Mouse (Mus musculus): ENCODE data around the gene Cxcl16.
"Not testable (repeated sequence)": the region's sequence is repeated elsewhere in the genome, so short reads cannot be mapped to it uniquely, and the experiment has no call there.

Gene Cxcl16

DNA sequence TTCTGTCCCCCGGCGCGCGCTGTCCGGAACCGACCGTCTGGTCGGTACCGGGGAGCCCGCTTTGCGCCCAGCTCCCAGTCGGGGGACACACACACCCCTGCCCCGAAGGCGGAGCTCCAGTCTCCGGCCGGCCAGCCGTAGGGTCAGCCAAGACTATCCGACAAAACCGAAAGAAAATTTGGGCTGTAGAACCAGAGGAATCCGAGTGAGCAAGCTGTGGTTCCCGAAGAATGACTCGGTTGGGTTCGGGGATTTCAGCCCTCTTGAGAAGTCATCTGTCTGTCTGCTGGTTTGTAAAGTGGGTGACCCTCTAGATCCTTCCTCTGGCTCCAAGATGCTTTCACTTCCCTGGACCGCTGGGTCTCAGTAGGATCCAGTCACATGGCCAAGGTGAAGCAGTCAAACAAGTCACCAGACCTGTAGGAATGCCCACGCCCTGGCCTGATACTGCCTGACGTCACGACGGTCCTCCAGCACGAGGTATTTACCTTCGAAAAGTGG, at the start of gene Cxcl16:
Gene Cxcl16, minus strand, starts transcription at position 384 of the 501 bp plus-strand sequence.
- no peak for DNase-seq (ENCODE audit: low spot score)

DNA sequence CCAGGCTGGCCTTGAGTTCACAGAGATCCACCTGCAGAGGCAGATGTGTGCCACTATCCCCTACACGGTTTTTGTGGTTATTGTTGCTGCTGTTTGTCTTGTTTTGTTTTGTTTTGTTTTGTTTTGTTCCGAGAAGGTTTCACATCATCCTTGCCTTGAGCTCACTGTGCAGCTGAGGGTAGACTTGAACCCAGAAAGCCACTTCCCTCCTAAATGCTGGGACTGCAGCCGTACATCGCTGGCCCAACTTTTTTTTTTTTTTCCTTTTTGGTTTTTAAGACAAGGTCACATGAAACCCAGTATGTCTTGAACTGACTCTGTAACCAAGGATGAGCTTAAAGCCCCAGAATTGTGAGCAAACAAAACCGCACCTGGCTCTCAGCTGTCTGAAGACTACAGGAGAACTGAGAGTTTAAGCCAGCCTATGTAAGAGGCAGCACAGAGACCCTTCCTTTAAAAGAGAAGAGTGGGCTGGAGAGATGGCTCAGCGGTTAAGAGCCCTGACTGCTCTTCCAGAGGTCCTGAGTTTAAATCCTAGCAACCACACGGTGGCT, 47.3 kb upstream of the Cxcl16 start:
- no peak for DNase-seq (ENCODE audit: low spot score)

- DNase-seq (ENCODE audit: low spot score) = peak; percentile 63
Measured at GRCm38 (mm10) chr11:70506385-70506784, 46.6 kb upstream of the Cxcl16 start.

DNA sequence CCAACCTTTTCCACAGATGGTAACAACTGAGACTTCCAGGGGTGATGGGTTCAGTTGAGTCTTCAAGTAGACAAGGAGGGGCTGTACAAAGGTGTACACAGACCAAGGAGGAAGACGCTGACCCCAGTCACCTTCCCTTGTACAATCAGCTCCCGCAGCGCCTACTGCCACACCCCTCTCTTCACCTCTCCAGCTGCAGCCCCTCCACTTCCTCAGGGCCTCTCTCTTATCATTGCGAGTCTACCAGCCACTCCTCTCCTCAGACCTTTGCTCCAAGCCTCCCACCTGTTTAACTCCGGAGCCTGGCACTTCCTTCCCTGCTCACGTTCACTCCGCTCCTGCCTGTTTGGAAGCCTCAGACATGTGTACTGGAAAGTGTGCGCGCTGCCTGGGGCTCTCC, 45.2 kb upstream of the Cxcl16 start, which contains the start of gene Tm4sf5:
Gene Tm4sf5, plus strand, starts transcription at position 275 of the 400 bp plus-strand sequence.
- DNase-seq (ENCODE audit: low spot score) = no peak

DNA sequence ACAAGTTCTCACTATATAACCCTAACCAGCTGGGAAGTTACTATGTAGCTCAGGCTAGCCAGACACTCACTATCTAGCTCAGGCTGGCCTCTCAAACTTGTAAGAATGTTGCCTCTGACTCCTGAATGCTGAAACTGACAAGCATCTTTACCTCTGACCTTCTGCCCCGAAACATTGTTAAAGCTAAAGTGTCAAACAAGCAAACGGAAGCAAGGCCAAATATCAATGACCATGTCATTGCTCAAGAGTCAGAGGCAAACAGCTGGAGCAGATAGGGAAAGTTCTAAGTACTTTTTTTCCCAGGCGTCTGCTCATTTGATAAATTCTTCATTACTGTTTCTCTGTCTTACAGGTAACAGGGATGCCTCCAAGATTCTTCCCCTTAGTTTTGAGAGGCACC, 42.2 kb upstream of the Cxcl16 start:
- DNase-seq (ENCODE audit: low spot score) = no peak

DNA sequence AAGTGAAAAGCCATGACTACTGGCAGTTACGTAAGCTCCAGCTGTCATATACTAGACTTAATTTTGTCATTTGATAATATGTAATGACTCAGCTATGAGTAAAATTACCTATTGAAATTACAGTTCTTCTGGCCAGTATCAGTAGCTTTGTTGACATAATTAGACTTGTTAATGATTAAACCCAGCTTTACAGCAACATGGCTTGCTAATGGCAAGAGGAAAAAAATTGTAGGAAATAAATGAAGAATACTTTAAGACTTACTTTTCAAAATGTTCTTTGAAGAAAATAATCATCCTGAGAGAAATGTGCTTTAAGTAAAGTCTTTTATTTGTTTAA, 40.7 kb upstream of the Cxcl16 start:
- no peak for DNase-seq (ENCODE audit: low spot score)

DNA sequence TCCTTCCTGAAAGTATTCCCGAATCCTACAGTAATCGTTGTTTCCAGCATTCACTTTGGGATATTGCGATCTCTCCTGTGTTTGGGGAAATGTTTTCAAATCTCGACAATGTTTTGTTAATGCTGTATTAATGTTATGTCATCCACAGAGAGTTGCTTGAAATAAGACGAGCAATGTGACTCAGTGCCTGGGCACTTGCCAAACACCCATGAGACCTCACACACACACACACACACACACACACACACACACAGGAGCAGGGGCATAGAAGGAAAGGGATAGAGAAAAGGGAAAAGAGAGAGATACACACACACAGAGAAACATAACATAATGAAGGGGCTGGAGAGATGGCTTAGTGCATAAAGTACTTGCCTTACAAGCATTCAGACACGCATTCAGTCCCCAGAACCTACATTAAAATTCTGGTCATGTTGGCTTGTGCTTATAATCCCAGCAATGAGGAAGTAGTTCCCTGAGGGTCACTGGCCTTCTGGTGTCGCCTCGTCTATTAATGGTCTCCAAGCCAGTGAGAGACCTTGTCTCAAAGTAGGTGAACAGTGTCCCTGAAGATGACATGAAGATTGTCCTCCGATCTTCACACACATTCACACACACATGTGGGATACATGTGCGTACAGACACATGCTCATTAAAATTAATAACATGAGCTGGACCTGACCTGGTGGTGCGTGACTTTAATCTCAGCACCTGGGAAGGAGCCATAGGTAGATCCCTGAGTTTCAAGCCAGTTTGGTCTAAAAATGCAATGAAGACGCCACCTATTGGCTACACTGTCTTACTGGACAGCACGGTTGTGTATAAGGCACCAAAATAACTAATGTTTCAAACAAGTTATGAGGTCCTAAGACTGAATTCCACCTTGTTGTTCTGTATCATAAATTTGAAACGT, 40.0 kb upstream of the Cxcl16 start:
- no peak for DNase-seq (ENCODE audit: low spot score)

DNA sequence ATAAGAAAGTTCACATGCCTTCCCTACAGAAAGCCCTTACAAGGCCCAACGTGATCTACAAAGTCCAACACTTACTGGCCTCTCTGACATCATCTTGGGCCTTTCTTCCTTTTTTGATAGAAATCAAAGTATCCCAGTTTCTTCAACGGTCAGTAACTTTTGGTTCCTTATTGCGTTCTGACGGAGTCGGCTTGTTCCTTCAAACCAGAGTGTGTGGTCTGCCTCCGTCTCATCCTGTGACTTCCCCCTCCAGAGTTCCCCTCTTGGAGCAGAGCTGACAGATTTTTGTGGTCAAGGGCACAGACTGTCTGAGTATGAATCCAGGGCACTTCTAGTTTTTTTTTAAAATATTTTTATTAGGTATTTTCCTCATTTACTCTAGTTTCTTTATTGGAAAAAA, 29.9 kb upstream of the Cxcl16 start:
- no peak for DNase-seq (ENCODE audit: low spot score)

DNA sequence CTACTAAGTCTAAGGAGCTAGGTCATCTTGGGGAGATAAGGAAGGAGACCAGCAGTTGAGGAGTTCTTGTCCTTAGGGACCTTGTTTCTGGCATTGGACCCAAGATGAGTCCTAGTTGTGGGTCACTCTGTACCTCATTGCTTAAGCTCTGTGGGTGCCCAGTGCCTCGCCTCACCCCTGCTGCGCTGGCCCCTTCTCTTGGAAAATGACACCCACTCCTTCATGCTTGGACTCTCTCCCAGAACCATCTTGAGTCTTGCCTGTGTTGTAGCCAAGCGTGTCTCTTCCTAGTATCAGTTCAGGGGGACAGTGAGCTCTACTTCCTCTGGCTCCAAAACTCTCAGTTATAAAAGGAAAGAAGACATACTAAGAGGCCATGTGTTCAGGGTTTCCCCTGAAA, 29.4 kb upstream of the Cxcl16 start:
- DNase-seq (ENCODE audit: low spot score) = no peak

DNA sequence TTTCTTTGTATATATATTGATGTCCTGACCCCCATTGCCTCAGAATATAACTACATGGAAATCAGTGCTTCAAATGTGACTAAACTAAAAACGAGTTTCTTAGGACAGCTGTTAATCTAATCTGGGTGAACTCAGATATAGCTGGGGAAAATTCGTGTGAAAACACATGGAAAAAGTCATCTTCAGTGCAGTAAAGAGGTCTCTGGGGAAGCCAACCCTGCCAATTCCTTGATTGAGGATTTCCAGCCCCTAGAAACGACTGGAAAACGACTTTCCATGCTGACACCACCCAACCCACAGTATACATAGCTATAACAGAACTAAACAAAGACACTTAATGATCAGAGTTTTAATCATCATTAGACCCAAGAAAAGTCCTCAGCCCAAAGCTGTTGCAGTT, 28.0 kb upstream of the Cxcl16 start:
- no peak for DNase-seq (ENCODE audit: low spot score)

- no peak for DNase-seq (ENCODE audit: low spot score)
Measured at GRCm38 (mm10) chr11:70485498-70485897, 25.7 kb upstream of the Cxcl16 start.

- no peak for DNase-seq (ENCODE audit: low spot score)
Measured at GRCm38 (mm10) chr11:70474872-70475534, 15.2 kb upstream of the Cxcl16 start.

GRCm38 (mm10) chr11:70473291-70473690, 13.5 kb upstream of the Cxcl16 start:
- not testable (repeated sequence) for DNase-seq (ENCODE audit: low spot score)

- no peak for DNase-seq (ENCODE audit: low spot score)
Measured at GRCm38 (mm10) chr11:70472716-70473115, 12.9 kb upstream of the Cxcl16 start.

- no peak for DNase-seq (ENCODE audit: low spot score)
Measured at GRCm38 (mm10) chr11:70469764-70470163, 10.0 kb upstream of the Cxcl16 start.

GRCm38 (mm10) chr11:70467902-70468619, 8.3 kb upstream of the Cxcl16 start:
- no peak for DNase-seq (ENCODE audit: low spot score)

- no peak for DNase-seq (ENCODE audit: low spot score)
Measured at GRCm38 (mm10) chr11:70465824-70466223, 6.0 kb upstream of the Cxcl16 start.

GRCm38 (mm10) chr11:70465211-70465610, 5.4 kb upstream of the Cxcl16 start:
- DNase-seq (ENCODE audit: low spot score) = no peak

DNA sequence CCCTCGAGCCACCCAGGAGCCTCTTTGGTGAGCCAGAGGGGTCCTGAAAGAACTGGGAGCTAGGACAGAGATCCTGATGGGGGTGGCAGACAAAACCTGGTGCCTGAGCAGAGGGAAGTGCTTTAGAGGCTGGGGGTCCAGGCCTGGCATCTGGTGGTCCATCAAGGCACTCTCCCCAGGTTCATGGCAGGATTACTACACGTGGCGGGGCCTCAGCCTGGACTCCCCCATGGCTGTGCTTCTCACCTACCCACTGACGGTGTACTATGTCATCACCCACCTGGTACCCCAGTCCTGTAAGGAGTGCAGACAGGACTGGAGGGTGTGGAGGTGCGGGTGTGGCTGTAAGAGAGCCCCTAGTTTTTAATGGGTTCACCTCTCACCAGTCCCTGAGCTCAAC, 4.2 kb upstream of the Cxcl16 start:
- DNase-seq (ENCODE audit: low spot score) = no peak

DNA sequence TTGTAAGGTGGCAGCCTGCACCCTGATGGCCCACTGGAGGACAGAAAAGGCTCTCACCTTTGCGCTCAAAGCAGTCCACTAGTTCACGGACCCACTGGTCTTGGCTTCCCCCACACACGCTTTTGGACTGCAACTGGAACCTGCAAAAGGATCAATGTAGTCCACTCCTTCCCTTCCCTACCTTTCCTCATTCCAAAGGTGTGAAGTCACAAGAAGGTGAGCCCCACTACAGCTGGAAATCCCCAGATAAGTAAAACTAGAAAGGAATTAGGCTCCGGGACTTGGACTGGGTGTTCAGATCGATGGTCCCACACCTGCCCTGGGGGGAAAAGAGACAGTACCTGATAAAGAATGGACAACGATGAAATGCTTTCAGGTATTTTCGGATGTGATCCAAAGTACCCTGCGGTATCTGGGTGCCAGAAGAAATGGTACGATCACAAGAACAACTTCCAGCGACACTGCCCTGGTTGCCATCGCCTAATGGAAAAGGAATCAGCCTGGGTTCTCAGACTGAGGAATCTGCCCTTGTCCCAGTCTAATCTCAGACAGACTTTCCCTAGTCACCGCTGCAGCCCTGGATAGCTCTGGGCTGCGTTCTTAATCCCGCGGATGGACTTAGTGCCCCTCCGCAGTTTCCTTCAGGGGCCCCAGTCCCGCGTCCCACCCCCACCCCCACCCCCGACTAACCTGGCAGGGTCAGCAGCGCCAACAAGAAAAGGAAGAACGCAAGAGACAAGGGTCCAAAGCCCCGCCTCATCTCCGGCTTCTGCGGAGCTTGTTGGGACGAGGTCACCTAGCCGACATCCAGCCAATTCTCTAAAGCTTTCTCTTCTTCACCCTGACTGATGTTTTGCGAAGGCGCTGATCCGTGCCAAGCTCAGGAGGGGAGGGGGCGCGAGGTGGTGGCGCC, 840 bp downstream of the Cxcl16 start, which contains the start of gene Zmynd15:
Gene Zmynd15, plus strand, starts transcription at position 746 of the 913 bp plus-strand sequence.
- DNase-seq (ENCODE audit: low spot score) = no peak

All from MN1 (cell line).